25 mouse cellular contexts compared by ENCODE assay signal in the genomic region with DNA sequence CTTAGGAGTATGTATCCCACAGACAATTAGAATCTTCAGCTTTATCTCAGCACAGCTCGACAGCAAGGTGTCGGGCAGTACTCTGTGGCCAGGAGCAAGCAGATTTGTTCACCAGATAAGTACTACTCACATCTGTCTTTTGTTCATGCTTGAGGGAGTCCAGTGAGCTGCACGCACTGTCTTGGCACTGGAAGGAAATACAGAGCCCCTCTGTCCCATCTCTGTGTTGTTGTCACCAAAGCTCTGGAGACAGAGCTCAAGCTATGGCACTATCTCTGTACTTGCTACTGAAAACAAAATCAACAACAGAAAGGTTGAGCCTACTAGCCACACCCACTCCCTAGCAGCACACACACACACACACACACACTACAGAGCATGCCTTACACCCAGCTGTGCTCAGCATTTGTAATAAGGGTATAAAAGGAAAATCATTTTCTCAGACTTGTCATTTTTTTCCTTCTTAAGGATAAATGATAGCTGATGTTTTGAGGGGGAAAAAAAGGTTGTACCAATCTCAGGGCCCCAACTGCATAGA.
DNase-seq lines count a peak whose midpoint lies in the region; ATAC-seq and TF ChIP-seq lines count a peak whose summit lies in the region.
"Had no signal": no experiment of that assay in that cellular context is flagged by ENCODE, and none has a peak within 500 bp of the region (broad histone marks: within the 10 kb centered on the region; RNA-seq: fewer than 3 reads in every experiment).

No protein-coding gene starts in this region.

- H3K36me3 ChIP-seq in hindbrain, embryonic 12.5 days = no peaks in the 10 kb centered on the region
- H3K36me3 ChIP-seq in hindbrain, embryonic 11.5 days (ENCODE audit: control insufficient read depth, insufficient read depth, low read length) = no peaks in the 10 kb centered on the region
- H3K36me3 ChIP-seq in forebrain, embryonic 14.5 days (ENCODE audit: control insufficient read depth, insufficient read depth, low read length) = no peaks in the 10 kb centered on the region
- no peaks in the 10 kb centered on the region for H3K36me3 ChIP-seq in hindbrain, embryonic 14.5 days (replicated peaks; ENCODE audit: control insufficient read depth, insufficient read depth)
- no peaks in the 10 kb centered on the region for H3K36me3 ChIP-seq in midbrain, postnatal 0 days (ENCODE audit: insufficient read depth, low read length)
- H3K36me3 ChIP-seq: embryonic facial prominence, embryonic 10.5 days; G1E; heart, embryonic 13.5 days; limb, embryonic 12.5 days; midbrain, embryonic 12.5 days had no signal

- WGBS in hindbrain, embryonic 12.5 days = 49% methylated on average over 3 of the region's 3 CpGs
- WGBS in hindbrain, embryonic 11.5 days = 63% methylated on average over 3 of the region's 3 CpGs
- WGBS in forebrain, embryonic 14.5 days = 55% methylated on average over 3 of the region's 3 CpGs
- 24% methylated on average over 3 of the region's 3 CpGs for WGBS in hindbrain, embryonic 14.5 days
- 33% methylated on average over 3 of the region's 3 CpGs for WGBS in midbrain, postnatal 0 days

- H3K27me3 ChIP-seq in hindbrain, embryonic 12.5 days = no peaks in the 10 kb centered on the region
- H3K27me3 ChIP-seq in hindbrain, embryonic 11.5 days (ENCODE audit: control insufficient read depth, insufficient read depth, low read length) = no peaks in the 10 kb centered on the region
- no peaks in the 10 kb centered on the region for H3K27me3 ChIP-seq in forebrain, embryonic 14.5 days (replicated peaks; ENCODE audit: control insufficient read depth, insufficient read depth, low read length)
- no peaks in the 10 kb centered on the region for H3K27me3 ChIP-seq in hindbrain, embryonic 14.5 days (ENCODE audit: control insufficient read depth, insufficient read depth, low read length)
- H3K27me3 ChIP-seq in midbrain, postnatal 0 days (ENCODE audit: insufficient read depth, low read length) = no peaks in the 10 kb centered on the region
- H3K27me3 ChIP-seq: heart, embryonic 13.5 days; limb, embryonic 12.5 days; Patski had no signal

- peak; percentile 19; the same call in 1 of the 2 replicates for ATAC-seq in hindbrain, embryonic 12.5 days (ENCODE audit: low FRiP score)
- no peak; the same call in 1 of the 2 replicates for ATAC-seq in hindbrain, embryonic 11.5 days (ENCODE audit: low FRiP score)
- peak; percentile 52 for ATAC-seq in forebrain, embryonic 14.5 days
- no peak for ATAC-seq in hindbrain, embryonic 14.5 days (ENCODE audit: low FRiP score)
- no peak; the same call in 1 of the 2 replicates for ATAC-seq in midbrain, postnatal 0 days (ENCODE audit: low FRiP score)
- ATAC-seq: liver, postnatal 0 days; Patski had no signal

- no peaks in the 10 kb centered on the region for H3K9me3 ChIP-seq in hindbrain, embryonic 12.5 days (replicated peaks)
- H3K9me3 ChIP-seq in hindbrain, embryonic 11.5 days (ENCODE audit: control insufficient read depth, low read length) = no peaks in the 10 kb centered on the region
- H3K9me3 ChIP-seq in forebrain, embryonic 14.5 days (replicated peaks; ENCODE audit: control insufficient read depth, low read length) = no peaks in the 10 kb centered on the region
- no peaks in the 10 kb centered on the region for H3K9me3 ChIP-seq in hindbrain, embryonic 14.5 days (ENCODE audit: control insufficient read depth, low read length)
- no peaks in the 10 kb centered on the region for H3K9me3 ChIP-seq in midbrain, postnatal 0 days (ENCODE audit: low read length)
- H3K9me3 ChIP-seq: embryonic facial prominence, embryonic 10.5 days; heart, embryonic 13.5 days; limb, embryonic 12.5 days; midbrain, embryonic 12.5 days had no signal

- peak overlapping the region; percentile 58; the same call in 1 of the 2 replicates for H3K27ac ChIP-seq in hindbrain, embryonic 12.5 days
- no peak overlapping the region for H3K27ac ChIP-seq in hindbrain, embryonic 11.5 days (ENCODE audit: low read depth, low read length)
- H3K27ac ChIP-seq in forebrain, embryonic 14.5 days (ENCODE audit: low read depth, low read length) = no peak overlapping the region; the same call in 1 of the 2 replicates
- peak overlapping the region; percentile 81 for H3K27ac ChIP-seq in hindbrain, embryonic 14.5 days
- peak overlapping the region; percentile 52; the same call in 1 of the 2 replicates for H3K27ac ChIP-seq in midbrain, postnatal 0 days (ENCODE audit: low read depth, low read length)
- H3K27ac ChIP-seq: embryonic facial prominence, embryonic 10.5 days; heart, adult 2 months; heart, embryonic 13.5 days; limb, embryonic 12.5 days; midbrain, embryonic 12.5 days; stomach, postnatal 0 days had no signal

- H3K9ac ChIP-seq in hindbrain, embryonic 12.5 days = no peak overlapping the region
- H3K9ac ChIP-seq in hindbrain, embryonic 11.5 days (ENCODE audit: low read depth, low read length) = no peak overlapping the region
- H3K9ac ChIP-seq in forebrain, embryonic 14.5 days (ENCODE audit: low read length) = no peak overlapping the region
- H3K9ac ChIP-seq in hindbrain, embryonic 14.5 days = 0 out of 2 replicates have a peak overlapping the region, but pooled peaks have one; percentile 20
- H3K9ac ChIP-seq in midbrain, postnatal 0 days (replicated peaks; ENCODE audit: low read length, poor library complexity, severe bottlenecking) = no peak overlapping the region
- H3K9ac ChIP-seq: heart, embryonic 13.5 days; limb, embryonic 12.5 days; liver, postnatal 0 days; midbrain, embryonic 12.5 days had no signal

- peaks cover 6% of the 10 kb centered on the region; the same call in 1 of the 2 replicates for H3K4me1 ChIP-seq in hindbrain, embryonic 12.5 days
- H3K4me1 ChIP-seq in hindbrain, embryonic 11.5 days (replicated peaks; ENCODE audit: control insufficient read depth, insufficient read depth, low read length) = no peaks in the 10 kb centered on the region
- peaks cover 7% of the 10 kb centered on the region; the same call in 1 of the 2 replicates for H3K4me1 ChIP-seq in forebrain, embryonic 14.5 days (ENCODE audit: control insufficient read depth, insufficient read depth, low read length)
- H3K4me1 ChIP-seq in hindbrain, embryonic 14.5 days (replicated peaks; ENCODE audit: control insufficient read depth, insufficient read depth, low read length) = peaks cover 13% of the 10 kb centered on the region; the same call in 1 of the 2 replicates
- 0 out of 2 replicates have a peak, but pooled peaks cover 7% of the 10 kb centered on the region for H3K4me1 ChIP-seq in midbrain, postnatal 0 days (ENCODE audit: insufficient read depth, low read length)
- H3K4me1 ChIP-seq: embryonic facial prominence, embryonic 10.5 days had no signal

- H3K4me2 ChIP-seq in hindbrain, embryonic 12.5 days (replicated peaks) = no peak overlapping the region
- H3K4me2 ChIP-seq in hindbrain, embryonic 11.5 days (replicated peaks; ENCODE audit: low read depth, low read length) = no peak overlapping the region
- no peak overlapping the region for H3K4me2 ChIP-seq in forebrain, embryonic 14.5 days (ENCODE audit: low read length)
- peak overlapping the region; percentile 21; the same call in 1 of the 2 replicates for H3K4me2 ChIP-seq in hindbrain, embryonic 14.5 days (replicated peaks)
- H3K4me2 ChIP-seq in midbrain, postnatal 0 days (ENCODE audit: low read depth, low read length, poor library complexity, severe bottlenecking) = no peak overlapping the region
- H3K4me2 ChIP-seq: heart, embryonic 13.5 days; limb, embryonic 12.5 days; liver, embryonic 11.5 days; midbrain, embryonic 12.5 days had no signal

- TF ChIP-seq CTCF in midbrain, postnatal 0 days (IDR thresholded peaks at IDR 0.05) = no peak

- intact Hi-C loops in left cerebral cortex, postnatal 36 days (cut with DNase I) = no loop called here

- DNase-seq in hindbrain, embryonic 11.5 days (ENCODE audit: low spot score) = no peak
- no peak for DNase-seq in forebrain, embryonic 14.5 days (ENCODE audit: low spot score)
- no peak for DNase-seq in hindbrain, embryonic 14.5 days (ENCODE audit: low spot score)
- no peak for DNase-seq in midbrain, postnatal 0 days (ENCODE audit: low spot score)
- no peak for DNase-seq in left cerebral cortex, postnatal 36 days (ENCODE audit: low spot score in 2 of 2)
- no peak for DNase-seq in cerebellum, postnatal 10 days
- DNase-seq: adrenal gland, postnatal 36 days; cerebellum, adult 9-10 months; gastrocnemius, postnatal 25 days; heart, adult 2 months; heart, postnatal 14 days; kidney, adult 2 months; kidney, postnatal 10 days; liver, postnatal 0 days; lung, postnatal 10 days; right cerebral cortex, postnatal 14 days had no signal

- no peak overlapping the region for H3K4me3 ChIP-seq in hindbrain, embryonic 12.5 days
- H3K4me3 ChIP-seq in hindbrain, embryonic 11.5 days (ENCODE audit: low read depth, low read length) = no peak overlapping the region
- no peak overlapping the region for H3K4me3 ChIP-seq in forebrain, embryonic 14.5 days (ENCODE audit: low read depth, low read length)
- no peak overlapping the region for H3K4me3 ChIP-seq in hindbrain, embryonic 14.5 days (replicated peaks; ENCODE audit: low read length)
- no peak overlapping the region for H3K4me3 ChIP-seq in midbrain, postnatal 0 days (ENCODE audit: low read depth, low read length)
- H3K4me3 ChIP-seq: embryonic facial prominence, embryonic 10.5 days; heart, adult 2 months; heart, embryonic 13.5 days; limb, embryonic 12.5 days; midbrain, embryonic 12.5 days had no signal

Comparison
In these comparisons a context has a peak if more than half of its experiments do, and no peak if none do; other contexts are left out.
1. ATAC-seq: peak in hindbrain, embryonic 12.5 days (single experiment) and forebrain, embryonic 14.5 days (single experiment); none in hindbrain, embryonic 11.5 days (single experiment), hindbrain, embryonic 14.5 days (single experiment) and midbrain, postnatal 0 days (single experiment).
2. H3K27ac ChIP-seq: peak in hindbrain, embryonic 12.5 days (single experiment), hindbrain, embryonic 14.5 days (single experiment) and midbrain, postnatal 0 days (single experiment); none in hindbrain, embryonic 11.5 days (single experiment) and forebrain, embryonic 14.5 days (single experiment).